In the genomic region with DNA sequence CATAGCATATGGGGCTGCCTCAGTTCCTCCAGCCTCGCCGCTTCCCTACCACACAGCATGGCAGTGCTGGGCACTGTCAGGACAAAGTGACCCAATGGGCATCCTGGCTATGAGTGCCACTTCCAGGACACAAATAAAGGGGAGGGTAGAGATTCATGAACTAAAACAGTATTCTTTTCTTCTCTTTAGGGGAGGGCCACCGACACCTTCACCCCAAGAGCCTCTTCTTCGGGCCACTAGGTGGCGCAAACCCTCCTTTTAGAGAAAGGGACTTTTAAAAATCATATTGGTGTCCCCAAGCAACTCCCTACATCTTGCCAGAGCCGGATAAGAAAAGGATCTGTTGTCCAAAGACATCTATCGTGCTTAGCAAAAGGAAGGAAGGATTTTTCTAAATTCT, we compare ENCODE assay signal across 9 mouse cellular contexts.
DNase-seq lines count a peak whose midpoint lies in the region.
"Had no signal": no experiment of that assay in that cellular context is flagged by ENCODE, and none has a peak within 500 bp of the region (broad histone marks: within the 10 kb centered on the region; RNA-seq: fewer than 3 reads in every experiment).

No protein-coding gene starts in this region.

- peak; percentile 5 to 16 for DNase-seq in heart, adult 9 months (ENCODE audit: low spot score in 2 of 2)
- no peak for DNase-seq in heart, adult 11 months
- DNase-seq in A20 (ENCODE audit: low read depth, low spot score) (peak; percentile 69), WW6 (ENCODE audit: low read depth, low spot score) (peak; percentile 33)
- peak; percentile 27 for DNase-seq in embryo, embryonic 11.5 days (ENCODE audit: low read depth, low spot score)
- DNase-seq in kidney, postnatal 25 days = peak; percentile 51 to 72
- peak; percentile 53 for DNase-seq in lung, postnatal 36 days
- peak; percentile 9 for DNase-seq in thymus, postnatal 25 days
- DNase-seq: liver, embryonic 13.5 days had no signal
